Mouse (Mus musculus) C2C12 (cell line): Measurements from ENCODE around the gene Gmpr.

Source experiments
- CTCF ChIP-seq: IDR thresholded peaks from one replicate; pipeline ENCODE4 v1.5.1; 2011; ENCODE audit not compliant: control insufficient read depth, insufficient read depth, insufficient read length
- MAX ChIP-seq: IDR thresholded peaks from one replicate; pipeline ENCODE4 v1.6.1; 2011; ENCODE audit warnings: mild to moderate bottlenecking, control low read depth
- MYOG ChIP-seq: IDR thresholded peaks from one replicate; pipeline ENCODE4 v1.6.1; 2011; ENCODE audit not compliant: control insufficient read depth, insufficient read length; ENCODE audit errors: extremely low read depth
- USF1 ChIP-seq: IDR thresholded peaks from one replicate; pipeline ENCODE4 v1.6.1; 2011; ENCODE audit warnings: low read depth, mild to moderate bottlenecking, control low read depth, moderate library complexity

- TF ChIP-seq CTCF (no peak), MAX (no peak), USF1 (no peak), MYOG (no peak)
These were observed 41.2 kb upstream of the Gmpr start for GRCm38 (mm10) chr13:45466031-45466519.
